Mouse (Mus musculus) neural tube, embryonic 13.5 days (tissue): ENCODE measurements around the gene Mettl2. TPM values are rescaled to one million over a fixed set of nuclear protein-coding genes. Genes with fewer than 3 reads are reported as not detected.
"Not testable (repeated sequence)": the region's sequence is repeated elsewhere in the genome, so short reads cannot be mapped to it uniquely, and the experiment has no call there.

Experiments
- ATAC-seq: fragments of 200-750 bp; cut with Nextera tagmentation; 2 replicates; pipeline ENCODE4 v1.8.0; 2017; ENCODE audit warnings: low read depth, mild to moderate bottlenecking, moderate TSS enrichment, moderate library complexity
- H3K27ac ChIP-seq: fragments of 300-500 bp; sonication (generic); replicated peaks from 2 replicates; pipeline ENCODE4 v1.5.1; 2015; ENCODE audit warnings: moderate library complexity, mild to moderate bottlenecking, inconsistent platforms
- H3K27me3 ChIP-seq: fragments of 300-500 bp; sonication (generic); 2 replicates; pipeline ENCODE4 v1.6.1; 2015; ENCODE audit warnings: mild to moderate bottlenecking, inconsistent platforms
- H3K36me3 ChIP-seq: fragments of 300-500 bp; sonication (generic); 2 replicates; pipeline ENCODE4 v1.6.1; 2015; ENCODE audit warnings: mild to moderate bottlenecking, inconsistent platforms
- H3K4me1 ChIP-seq: fragments of 300-500 bp; sonication (generic); replicated peaks from 2 replicates; pipeline ENCODE4 v1.6.1; 2015; ENCODE audit warnings: inconsistent platforms
- H3K4me2 ChIP-seq: fragments of 300-500 bp; sonication (generic); 2 replicates; pipeline ENCODE4 v1.6.1; 2015; ENCODE audit warnings: inconsistent platforms, mild to moderate bottlenecking, moderate library complexity
- H3K4me3 ChIP-seq: fragments of 300-500 bp; sonication (generic); 2 replicates; pipeline ENCODE4 v1.5.1; 2015; ENCODE audit warnings: mild to moderate bottlenecking, inconsistent platforms
- H3K9ac ChIP-seq: fragments of 300-500 bp; sonication (generic); 2 replicates; pipeline ENCODE4 v1.6.1; 2015; ENCODE audit warnings: moderate library complexity, mild to moderate bottlenecking, inconsistent platforms
- H3K9me3 ChIP-seq: fragments of 300-500 bp; sonication (generic); 2 replicates; pipeline ENCODE4 v1.6.1; 2016; ENCODE audit warnings: inconsistent platforms
- WGBS: fragments of 180-500 bp; shearing (Covaris S2); methylation state at CpG from one replicate; pipeline ENCODE4 v1.1.7; 2015; 5-methylcytosine and 5-hydroxymethylcytosine counted together
- polyA plus RNA-seq: library from polyadenylated mRNA; unstranded; fragments of >200 nt; fragmentation: Nextera tagmentation; extraction: Ambion mirVana; gene quantifications from 2 replicates; pipeline ENCODE4 v1.2.1, GENCODE M21; 2015

Gene Mettl2
- polyA plus RNA-seq = 30.8 and 34.9 TPM in 2 replicates

- peak within 1 kb of the TSS; percentile 81 for H3K27ac ChIP-seq
- ATAC-seq = peak; percentile 91
Observed at GRCm38 (mm10) chr11:105125735-105126519, at the start of gene Mettl2. Mettl2 (plus strand) TSS chr11:105126425.

GRCm38 (mm10) chr11:105112448-105112847, 13.8 kb upstream of the Mettl2 start:
- not testable (repeated sequence) for ATAC-seq
- WGBS = 83% methylated on average over 22 of the region's 22 CpGs

More at GRCm38 (mm10) chr11:105125735-105126519, at the start of gene Mettl2:
- Histone ChIP-seq H3K4me3 (peak within 1 kb of the TSS; percentile 98), H3K4me2 (peak within 1 kb of the TSS; percentile 97), H3K4me1 (peaks cover 18% of the 10 kb centered on the region), H3K27me3 (no peaks in the 10 kb centered on the region), H3K36me3 (peaks cover 18% of the 10 kb centered on the region), H3K9me3 (no peaks in the 10 kb centered on the region), H3K9ac (peak within 1 kb of the TSS; percentile 82)
- 2% methylated on average over 24 of the region's 38 CpGs for WGBS

GRCm38 (mm10) chr11:105117814-105118213, 8.4 kb upstream of the Mettl2 start:
- Histone ChIP-seq H3K27me3 (no peaks in the 10 kb centered on the region), H3K27ac (no peak overlapping the region), H3K4me2 (no peak overlapping the region), H3K4me3 (no peak overlapping the region), H3K4me1 (no peaks in the 10 kb centered on the region), H3K9me3 (no peaks in the 10 kb centered on the region), H3K36me3 (no peaks in the 10 kb centered on the region), H3K9ac (no peak overlapping the region)
- WGBS = 92% methylated on average over 7 of the region's 7 CpGs
- ATAC-seq = no peak

More at GRCm38 (mm10) chr11:105112448-105112847, 13.8 kb upstream of the Mettl2 start:
- not testable (repeated sequence) for H3K9me3 ChIP-seq, H3K9ac ChIP-seq, H3K4me2 ChIP-seq, H3K27me3 ChIP-seq, H3K4me3 ChIP-seq, H3K27ac ChIP-seq, H3K36me3 ChIP-seq, H3K4me1 ChIP-seq

GRCm38 (mm10) chr11:105120551-105121061, 5.6 kb upstream of the Mettl2 start:
- 37% methylated on average over 4 of the region's 4 CpGs for WGBS
- no peaks in the 10 kb centered on the region for H3K36me3 ChIP-seq
- no peaks in the 10 kb centered on the region for H3K27me3 ChIP-seq
- ATAC-seq = no peak
- H3K4me2 ChIP-seq = no peak overlapping the region
- H3K9ac ChIP-seq = no peak overlapping the region
- no peaks in the 10 kb centered on the region for H3K9me3 ChIP-seq
- no peak overlapping the region for H3K4me3 ChIP-seq
- 0 out of 2 replicates have a peak, but pooled peaks cover 6% of the 10 kb centered on the region for H3K4me1 ChIP-seq
- no peak overlapping the region for H3K27ac ChIP-seq

GRCm38 (mm10) chr11:105121792-105122191, 4.4 kb upstream of the Mettl2 start:
- H3K9me3 ChIP-seq, H3K27ac ChIP-seq, H3K4me1 ChIP-seq, H3K4me3 ChIP-seq, H3K36me3 ChIP-seq, H3K27me3 ChIP-seq, H3K4me2 ChIP-seq, H3K9ac ChIP-seq, ATAC-seq: not testable (repeated sequence)
- WGBS = 79% methylated on average over 5 of the region's 5 CpGs

GRCm38 (mm10) chr11:105123986-105124385, 2.2 kb upstream of the Mettl2 start:
- Histone ChIP-seq H3K4me2 (no peak overlapping the region), H3K9ac (no peak overlapping the region), H3K27ac (no peak overlapping the region), H3K36me3 (peaks cover 2% of the 10 kb centered on the region; the same call in 1 of the 2 replicates), H3K4me1 (peaks cover 18% of the 10 kb centered on the region), H3K4me3 (no peak overlapping the region), H3K27me3 (no peaks in the 10 kb centered on the region), H3K9me3 (no peaks in the 10 kb centered on the region)
- WGBS = 3% methylated on average over 9 of the region's 9 CpGs
- ATAC-seq = peak; percentile 47

GRCm38 (mm10) chr11:105126520-105127029, 350 bp downstream of the Mettl2 start:
- no peaks in the 10 kb centered on the region for H3K9me3 ChIP-seq
- H3K4me2 ChIP-seq = peak overlapping the region; percentile 97
- H3K4me3 ChIP-seq = peak overlapping the region; percentile 98
- no peaks in the 10 kb centered on the region for H3K27me3 ChIP-seq
- peaks cover 23% of the 10 kb centered on the region for H3K36me3 ChIP-seq
- no peak overlapping the region for H3K27ac ChIP-seq
- H3K4me1 ChIP-seq = peaks cover 18% of the 10 kb centered on the region
- 1% methylated on average over 49 of the region's 49 CpGs for WGBS
- H3K9ac ChIP-seq = peak overlapping the region; percentile 82
- peak; percentile 38 for ATAC-seq

GRCm38 (mm10) chr11:105135692-105136091, 9.5 kb downstream of the Mettl2 start:
- peaks cover 97% of the 10 kb centered on the region for H3K36me3 ChIP-seq
- no peaks in the 10 kb centered on the region for H3K27me3 ChIP-seq
- H3K4me3 ChIP-seq = no peak overlapping the region
- no peaks in the 10 kb centered on the region for H3K9me3 ChIP-seq
- H3K4me1 ChIP-seq = no peaks in the 10 kb centered on the region
- H3K9ac ChIP-seq = no peak overlapping the region
- no peak overlapping the region for H3K27ac ChIP-seq
- H3K4me2 ChIP-seq = no peak overlapping the region
- 92% methylated on average over 7 of the region's 7 CpGs for WGBS
- no peak for ATAC-seq

GRCm38 (mm10) chr11:105137255-105137654, 11.0 kb downstream of the Mettl2 start:
- H3K27ac ChIP-seq, H3K9ac ChIP-seq, H3K4me1 ChIP-seq, H3K4me3 ChIP-seq, H3K4me2 ChIP-seq, H3K27me3 ChIP-seq, H3K9me3 ChIP-seq, ATAC-seq: not testable (repeated sequence)
- peaks cover 90% of the 10 kb centered on the region for H3K36me3 ChIP-seq
- 96% methylated on average over 2 of the region's 2 CpGs for WGBS

GRCm38 (mm10) chr11:105140512-105140911, 14.3 kb downstream of the Mettl2 start:
- not testable (repeated sequence) for ATAC-seq, H3K4me1 ChIP-seq, H3K27ac ChIP-seq, H3K27me3 ChIP-seq, H3K4me3 ChIP-seq, H3K9ac ChIP-seq, H3K9me3 ChIP-seq, H3K4me2 ChIP-seq
- WGBS = 95% methylated on average over 8 of the region's 8 CpGs
- peaks cover 58% of the 10 kb centered on the region for H3K36me3 ChIP-seq

- 95% methylated on average over 5 of the region's 5 CpGs for WGBS
- Histone ChIP-seq H3K27ac (no peak overlapping the region), H3K4me1 (no peaks in the 10 kb centered on the region), H3K9me3 (no peaks in the 10 kb centered on the region), H3K9ac (no peak overlapping the region), H3K27me3 (no peaks in the 10 kb centered on the region), H3K4me3 (no peak overlapping the region), H3K36me3 (peaks cover 52% of the 10 kb centered on the region), H3K4me2 (no peak overlapping the region)
- no peak for ATAC-seq
Observed at GRCm38 (mm10) chr11:105141115-105141514, 14.9 kb downstream of the Mettl2 start.

GRCm38 (mm10) chr11:105143564-105143963, 17.3 kb downstream of the Mettl2 start:
- peaks cover 27% of the 10 kb centered on the region for H3K36me3 ChIP-seq
- H3K4me2 ChIP-seq = no peak overlapping the region
- ATAC-seq = no peak
- no peak overlapping the region for H3K9ac ChIP-seq
- no peaks in the 10 kb centered on the region for H3K27me3 ChIP-seq
- H3K4me3 ChIP-seq = no peak overlapping the region
- no peak overlapping the region for H3K27ac ChIP-seq
- no peaks in the 10 kb centered on the region for H3K9me3 ChIP-seq
- H3K4me1 ChIP-seq = no peaks in the 10 kb centered on the region
